Mouse (Mus musculus): ENCODE measurements at regions not wholly inside any gene's neighbourhood (a gene's known extent, or its start where the extent isn't known, plus 50 kb on each side); places are given as distances from the start of the nearest gene placed in this dataset.

GRCm38 (mm10) chr4:105307356-105307755, 150.2 kb downstream of the Plpp3 start:
- no peak for TF ChIP-seq CTCF (IDR thresholded peaks at IDR 0.05; ENCODE audit: control insufficient read depth, insufficient read depth, insufficient replicate concordance, low read depth, low read length)
- TF ChIP-seq POLR2A (IDR thresholded peaks at IDR 0.05; ENCODE audit: control insufficient read depth, low read depth, low read length), result no peak

Measured in testis, adult 2 months (tissue).